Mouse (Mus musculus): Measurements from ENCODE around the gene AW551984.

- TF ChIP-seq ELF1 (IDR thresholded peaks at IDR 0.05; ENCODE audit: low read depth, low read length) = no peak
- no peak for TF ChIP-seq POLR2A (IDR thresholded peaks at IDR 0.05; ENCODE audit: control insufficient read depth in 1 of 2, insufficient read depth in 1 of 2, low read depth in 1 of 2, low read length in 2 of 2, poor library complexity in 1 of 2)
- no peak for TF ChIP-seq MAX (IDR thresholded peaks at IDR 0.05; ENCODE audit: low read length)
- TF ChIP-seq MYB (IDR thresholded peaks at IDR 0.05; ENCODE audit: low read depth, low read length) = no peak
Measured at GRCm38 (mm10) chr9:39633913-39634594, 29.9 kb upstream of the AW551984 start.

All from MEL (cell line).